ENCODE assay signal across 33 mouse cellular contexts in the genomic region with DNA sequence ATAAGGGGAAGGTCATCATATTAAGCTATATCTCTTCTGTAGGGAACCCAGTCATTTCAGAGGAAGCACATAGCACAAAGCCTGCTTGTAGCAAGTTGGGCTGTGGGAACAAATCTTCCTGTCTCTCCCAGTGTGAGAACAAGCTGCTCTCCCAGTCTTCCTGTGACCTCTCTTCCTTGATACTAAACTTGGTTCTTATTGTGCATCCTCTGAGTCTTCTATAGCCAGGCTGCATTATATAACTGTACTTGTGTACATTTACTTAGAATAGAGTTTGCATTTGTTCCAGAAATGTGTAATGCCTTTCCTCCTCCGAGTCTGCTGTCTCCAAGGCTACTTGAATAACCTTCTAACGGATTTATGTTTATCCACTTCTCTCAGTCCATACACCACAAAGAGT.
A peak's percentile ranks its signal among the peaks of the same experiment; 100 is the strongest.
DNase-seq lines count a peak whose midpoint lies in the region; TF ChIP-seq lines count a peak whose summit lies in the region.
"Had no signal": no experiment of that assay in that cellular context is flagged by ENCODE, and none has a peak within 500 bp of the region (broad histone marks: within the 10 kb centered on the region; RNA-seq: fewer than 3 reads in every experiment).

No protein-coding gene starts in this region.

- no peaks in the 10 kb centered on the region for H3K9me3 ChIP-seq in hindbrain, embryonic 10.5 days
- H3K9me3 ChIP-seq: embryonic facial prominence, embryonic 13.5 days; heart, embryonic 10.5 days; heart, embryonic 15.5 days; hindbrain, embryonic 12.5 days; intestine, embryonic 15.5 days; limb, embryonic 13.5 days; lung, embryonic 15.5 days; midbrain, embryonic 10.5 days had no signal

- H3K36me3 ChIP-seq in hindbrain, embryonic 10.5 days: no peaks in the 10 kb centered on the region
- H3K36me3 ChIP-seq: embryonic facial prominence, embryonic 13.5 days; heart, embryonic 10.5 days; heart, embryonic 15.5 days; hindbrain, embryonic 12.5 days; intestine, embryonic 15.5 days; limb, embryonic 13.5 days; lung, embryonic 15.5 days; midbrain, embryonic 10.5 days had no signal

- peak; percentile 41 to 50 for DNase-seq in frontal cortex, adult 2 months (ENCODE audit: extremely low spot score in 1 of 2, low spot score in 1 of 2)
- DNase-seq in frontal cortex, postnatal 25 days (ENCODE audit: low spot score in 2 of 2): no peak
- DNase-seq in right cerebral cortex, adult 18-20 months: peak; percentile 50
- DNase-seq in right cerebral cortex, postnatal 10 days (ENCODE audit: low spot score in 2 of 2): no peak
- peak in 1 of 2 experiments; percentile 14 for DNase-seq in left cerebral cortex, adult 2 months (ENCODE audit: extremely low spot score in 1 of 2, low spot score in 2 of 2)
- DNase-seq in telencephalon, adult 2 months (ENCODE audit: low read depth, low spot score): peak; percentile 72
- no peak for DNase-seq in hindbrain, embryonic 10.5 days (ENCODE audit: low spot score)
- DNase-seq: adrenal gland, postnatal 10 days; cerebellum, adult 11 months; cerebellum, adult 9-10 months; cerebellum, postnatal 36 days; embryo, embryonic 11 days; forebrain, postnatal 0 days; gastrocnemius, postnatal 14 days; heart, adult 11 months; kidney, adult 2 months; kidney, postnatal 36 days; layer of hippocampus, postnatal 36 days; right cerebral cortex, postnatal 25 days; thymus, adult 2 months; thymus, postnatal 36 days had no signal

- intact Hi-C loops in left cerebral cortex, adult 2 months (cut with DNase I): loop anchor here (5.0 kb wide), 2 partner anchors 80 to 95 kb away; no protein-coding TSS in a partner anchor

- no peak for TF ChIP-seq CTCF in left cerebral cortex, adult 2 months (IDR thresholded peaks at IDR 0.05)

- WGBS in hindbrain, embryonic 10.5 days: 86% methylated on average over 2 of the region's 2 CpGs

- H3K4me3 ChIP-seq in left cerebral cortex, adult 2 months: no peak overlapping the region
- H3K4me3 ChIP-seq in hindbrain, embryonic 10.5 days: no peak overlapping the region
- H3K4me3 ChIP-seq: embryonic facial prominence, embryonic 13.5 days; erythroblast, embryonic 14.5 days; heart, embryonic 10.5 days; heart, embryonic 15.5 days; hindbrain, embryonic 12.5 days; intestine, embryonic 15.5 days; limb, embryonic 13.5 days; lung, embryonic 15.5 days; midbrain, embryonic 10.5 days had no signal

- H3K27ac ChIP-seq in left cerebral cortex, adult 2 months: peak overlapping the region; percentile 80
- no peak overlapping the region for H3K27ac ChIP-seq in hindbrain, embryonic 10.5 days
- H3K27ac ChIP-seq: embryonic facial prominence, embryonic 13.5 days; heart, embryonic 10.5 days; heart, embryonic 15.5 days; hindbrain, embryonic 12.5 days; hindbrain, postnatal 0 days; intestine, embryonic 15.5 days; limb, embryonic 13.5 days; lung, embryonic 15.5 days; midbrain, embryonic 10.5 days; stomach, postnatal 0 days had no signal

- no peaks in the 10 kb centered on the region for H3K4me1 ChIP-seq in hindbrain, embryonic 10.5 days (replicated peaks)
- H3K4me1 ChIP-seq: embryonic facial prominence, embryonic 13.5 days; heart, embryonic 10.5 days; heart, embryonic 15.5 days; hindbrain, embryonic 12.5 days; intestine, embryonic 15.5 days; limb, embryonic 13.5 days; lung, embryonic 15.5 days; midbrain, embryonic 10.5 days had no signal

- no peaks in the 10 kb centered on the region for H3K27me3 ChIP-seq in hindbrain, embryonic 10.5 days (ENCODE audit: insufficient read depth, poor library complexity, severe bottlenecking)
- H3K27me3 ChIP-seq: embryonic facial prominence, embryonic 13.5 days; heart, embryonic 15.5 days; hindbrain, embryonic 12.5 days; intestine, embryonic 15.5 days; limb, embryonic 13.5 days; lung, embryonic 15.5 days; Patski had no signal

Comparison
In these comparisons a context has a peak if more than half of its experiments do, and no peak if none do; other contexts are left out.
1. DNase-seq: peak in frontal cortex, adult 2 months (2 of 2), right cerebral cortex, adult 18-20 months (single experiment) and telencephalon, adult 2 months (single experiment); none in frontal cortex, postnatal 25 days (0 of 2), right cerebral cortex, postnatal 10 days (0 of 2) and hindbrain, embryonic 10.5 days (single experiment).